Mouse (Mus musculus): ENCODE results near the gene Plekha4.

GRCm38 (mm10) chr7:45490822-45491221, 35.3 kb upstream of the Plekha4 start:
- TF ChIP-seq CTCF (IDR thresholded peaks at IDR 0.05; ENCODE audit: borderline replicate concordance, control insufficient read depth, extremely low read depth, insufficient read depth, low read length, poor library complexity): no peak
- TF ChIP-seq POLR2A (IDR thresholded peaks at IDR 0.05; ENCODE audit: control insufficient read depth, extremely low read depth, insufficient read depth, low read length, poor library complexity): no peak
